Mouse (Mus musculus) heart, postnatal 0 days (tissue): Measurements from ENCODE around the gene 4933428G20Rik.

Source experiments
- CTCF ChIP-seq: IDR thresholded peaks from 2 replicates; pipeline ENCODE4 v1.5.1; 2016; ENCODE audit warnings: antibody characterized with exemption, control low read depth, low read depth
- EP300 ChIP-seq: IDR thresholded peaks from 2 replicates; pipeline ENCODE4 v1.6.1; 2016; ENCODE audit warnings: antibody characterized with exemption, low read depth

GRCm38 (mm10) chr11:97511661-97512369, 11.7 kb upstream of the 4933428G20Rik start:
- no peak for TF ChIP-seq CTCF
- TF ChIP-seq EP300 = no peak
